Mouse (Mus musculus) retina, embryonic 14.5 days (tissue): ENCODE results near the gene Scd1.
"Not testable (repeated sequence)": the region's sequence is repeated elsewhere in the genome, so short reads cannot be mapped to it uniquely, and the experiment has no call there.

Source experiments
- DNase-seq: peaks from one replicate; pipeline ENCODE4 v3.0.0-alpha.2; 2015; ENCODE audit warnings: low spot score

Scd1 gene

GRCm38 (mm10) chr19:44396742-44397141 lies 10.9 kb downstream of the Scd1 start:
- no peak for DNase-seq

- DNase-seq: no peak
These were observed 12.7 kb downstream of the Scd1 start for GRCm38 (mm10) chr19:44394972-44395371.

- no peak for DNase-seq
These were observed 13.7 kb downstream of the Scd1 start for GRCm38 (mm10) chr19:44393962-44394422.

- DNase-seq: no peak
These were observed 15.2 kb downstream of the Scd1 start for GRCm38 (mm10) chr19:44392339-44393009.

GRCm38 (mm10) chr19:44391856-44392255 lies 15.8 kb downstream of the Scd1 start:
- DNase-seq: no peak

- no peak for DNase-seq
These were observed 18.2 kb downstream of the Scd1 start for GRCm38 (mm10) chr19:44389507-44389906.

GRCm38 (mm10) chr19:44388475-44389428 lies 18.9 kb downstream of the Scd1 start:
- peak; percentile 94 for DNase-seq

GRCm38 (mm10) chr19:44387746-44388474 lies 19.8 kb downstream of the Scd1 start:
- DNase-seq: no peak

GRCm38 (mm10) chr19:44387089-44387671 lies 20.5 kb downstream of the Scd1 start:
- no peak for DNase-seq

- no peak for DNase-seq
These were observed 21.7 kb downstream of the Scd1 start for GRCm38 (mm10) chr19:44385887-44386498.

GRCm38 (mm10) chr19:44382682-44383321 lies 24.9 kb downstream of the Scd1 start:
- no peak for DNase-seq

GRCm38 (mm10) chr19:44380065-44380464 lies 27.6 kb downstream of the Scd1 start:
- no peak for DNase-seq

- no peak for DNase-seq
These were observed 28.6 kb downstream of the Scd1 start for GRCm38 (mm10) chr19:44379090-44379489.

- DNase-seq: no peak
These were observed 29.9 kb downstream of the Scd1 start for GRCm38 (mm10) chr19:44377629-44378375.

- DNase-seq: no peak
These were observed 31.1 kb downstream of the Scd1 start for GRCm38 (mm10) chr19:44376511-44376951.

- peak; percentile 84 for DNase-seq
These were observed 34.7 kb downstream of the Scd1 start for GRCm38 (mm10) chr19:44372969-44373368.

- DNase-seq: no peak
These were observed 37.4 kb downstream of the Scd1 start for GRCm38 (mm10) chr19:44370231-44370630.

GRCm38 (mm10) chr19:44369371-44369770 lies 38.3 kb downstream of the Scd1 start:
- DNase-seq: no peak

- not testable (repeated sequence) for DNase-seq
These were observed 40.6 kb downstream of the Scd1 start for GRCm38 (mm10) chr19:44367076-44367475.

- DNase-seq: no peak
These were observed 41.9 kb downstream of the Scd1 start for GRCm38 (mm10) chr19:44365733-44366132.
